Mouse (Mus musculus) thymus, postnatal 10 days (tissue): ENCODE data around the gene Gstm4.
"Not testable (repeated sequence)": the region's sequence is repeated elsewhere in the genome, so short reads cannot be mapped to it uniquely, and the experiment has no call there.

Source experiments
- DNase-seq, 2 experiments: peaks; one replicate each; pipeline ENCODE4 v3.0.0; 2021; ENCODE audit warnings: low spot score in 2 of 2

Gstm4 gene

GRCm38 (mm10) chr3:108069231-108069870, 24.7 kb upstream of the Gstm4 start:
- DNase-seq, result no peak

- no peak for DNase-seq
Observed at GRCm38 (mm10) chr3:108068826-108069225, 24.1 kb upstream of the Gstm4 start.

- no peak for DNase-seq
Observed at GRCm38 (mm10) chr3:108067370-108067934, 22.8 kb upstream of the Gstm4 start.

- DNase-seq, result no peak
Observed at GRCm38 (mm10) chr3:108065551-108065950, 20.9 kb upstream of the Gstm4 start.

GRCm38 (mm10) chr3:108064672-108065071, 20.0 kb upstream of the Gstm4 start:
- DNase-seq, result no peak

- no peak for DNase-seq
Observed at GRCm38 (mm10) chr3:108062648-108063047, 18.0 kb upstream of the Gstm4 start.

DNA sequence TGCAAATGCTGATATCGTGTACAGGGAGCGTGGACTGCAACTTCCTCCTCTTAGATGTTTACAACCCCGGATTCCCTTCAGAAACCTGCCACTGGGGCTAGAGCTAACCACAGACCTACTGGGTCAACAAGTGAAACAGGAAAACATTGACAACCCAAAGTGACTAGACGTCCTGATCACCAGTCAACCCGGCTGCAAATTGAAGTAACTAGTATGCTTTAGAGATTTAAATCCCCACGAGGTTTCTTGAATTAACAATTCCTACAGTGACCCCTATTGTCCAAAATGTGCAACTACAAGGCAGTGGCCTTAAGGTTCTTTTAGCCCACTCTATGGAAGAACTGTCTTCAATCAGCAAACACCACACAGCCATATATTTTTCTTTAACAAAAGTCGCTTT, 16.7 kb upstream of the Gstm4 start:
- DNase-seq, result peak in 1 of 2 experiments; percentile 63

DNA sequence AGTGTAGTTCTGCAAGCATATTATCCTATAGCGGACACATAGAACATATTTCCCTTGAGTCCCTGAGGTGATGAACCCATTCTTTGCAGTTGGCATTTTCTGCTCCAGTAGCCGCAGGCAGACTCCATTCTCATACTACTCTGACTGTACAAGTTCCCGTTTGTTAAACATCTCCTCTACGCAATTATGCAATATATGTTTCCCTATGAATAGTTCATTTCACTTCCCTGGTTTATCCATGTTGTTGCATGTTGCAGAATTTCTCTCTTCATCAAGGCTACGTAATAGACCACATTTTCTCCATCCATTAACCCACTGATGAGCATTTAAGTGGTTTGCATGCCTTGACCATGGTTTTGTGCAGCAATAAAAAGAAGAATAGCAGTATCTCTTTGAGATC, 5.8 kb upstream of the Gstm4 start:
- DNase-seq, result no peak

DNA sequence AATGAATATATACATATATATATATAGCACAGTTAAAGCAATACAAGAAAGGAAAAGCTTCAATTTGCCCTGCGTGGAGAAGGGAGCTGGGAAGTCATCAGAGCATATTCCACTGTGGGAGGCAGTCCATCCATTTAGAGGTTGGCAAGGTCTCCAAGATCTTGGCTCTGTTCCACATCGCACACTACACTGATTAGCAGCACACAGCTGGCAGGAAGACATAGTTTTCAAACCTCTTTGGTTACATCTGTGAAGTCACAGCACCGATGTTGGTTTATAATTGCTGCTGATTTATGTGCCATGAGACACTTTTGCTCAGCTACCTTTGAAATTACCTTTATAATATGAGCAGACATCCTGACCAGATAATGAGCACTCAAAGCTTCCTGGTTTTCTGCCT, 3.6 kb upstream of the Gstm4 start:
- DNase-seq, result no peak

DNA sequence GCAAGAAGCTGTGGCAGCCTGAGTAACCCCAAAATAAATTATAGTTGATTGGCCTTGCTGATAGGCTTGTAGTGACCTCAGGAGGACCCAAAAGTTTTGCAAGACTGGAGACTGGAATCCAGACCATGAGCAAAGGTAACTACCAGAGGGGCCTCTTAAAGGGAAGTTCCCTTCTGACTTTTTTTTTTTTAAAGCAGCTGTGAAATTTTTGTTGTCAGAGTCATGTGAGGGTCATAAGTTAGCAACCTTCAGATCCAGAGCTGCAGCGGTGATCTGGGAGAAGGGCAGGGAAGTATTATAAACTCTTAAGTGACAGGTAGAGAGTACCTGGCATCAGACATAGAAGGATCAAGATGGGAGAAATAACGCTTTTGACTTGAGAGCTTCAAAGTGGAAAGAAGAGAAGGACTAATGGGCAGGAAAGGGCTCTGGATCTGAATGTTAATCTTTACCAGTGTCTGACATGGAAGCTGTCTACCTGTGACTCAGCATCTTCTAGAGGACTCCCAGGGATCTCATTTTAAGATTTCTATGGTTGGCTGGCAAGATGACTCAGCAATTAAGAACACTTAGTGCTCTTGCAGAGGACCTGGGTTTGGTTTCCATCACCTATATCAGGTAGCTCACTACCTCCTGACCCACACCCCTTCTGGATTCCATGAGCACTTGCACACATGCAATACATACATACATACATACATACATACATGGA, 2.4 kb upstream of the Gstm4 start:
- DNase-seq, result no peak

GRCm38 (mm10) chr3:108033156-108033555, 11.5 kb downstream of the Gstm4 start:
- DNase-seq, result no peak

DNA sequence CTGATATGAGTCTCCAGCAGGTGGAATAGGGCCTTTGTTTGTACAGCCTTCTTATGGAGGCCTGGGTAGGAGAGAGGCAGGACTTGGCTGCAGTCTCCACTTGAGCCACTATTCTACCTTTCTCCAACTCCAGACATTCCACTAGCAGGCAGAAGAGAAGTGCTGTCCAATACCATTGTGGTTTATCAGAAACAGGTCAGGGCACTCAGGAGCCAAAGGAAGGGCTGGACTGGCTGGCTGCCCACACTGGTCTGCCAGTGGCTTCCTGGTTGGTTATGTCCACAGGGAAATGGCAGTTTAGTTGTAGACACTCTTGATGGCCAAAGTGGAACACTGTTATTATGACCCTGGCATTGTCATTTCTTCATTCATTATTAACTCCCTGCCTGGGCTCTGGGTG, 12.6 kb downstream of the Gstm4 start:
- DNase-seq, result no peak

DNA sequence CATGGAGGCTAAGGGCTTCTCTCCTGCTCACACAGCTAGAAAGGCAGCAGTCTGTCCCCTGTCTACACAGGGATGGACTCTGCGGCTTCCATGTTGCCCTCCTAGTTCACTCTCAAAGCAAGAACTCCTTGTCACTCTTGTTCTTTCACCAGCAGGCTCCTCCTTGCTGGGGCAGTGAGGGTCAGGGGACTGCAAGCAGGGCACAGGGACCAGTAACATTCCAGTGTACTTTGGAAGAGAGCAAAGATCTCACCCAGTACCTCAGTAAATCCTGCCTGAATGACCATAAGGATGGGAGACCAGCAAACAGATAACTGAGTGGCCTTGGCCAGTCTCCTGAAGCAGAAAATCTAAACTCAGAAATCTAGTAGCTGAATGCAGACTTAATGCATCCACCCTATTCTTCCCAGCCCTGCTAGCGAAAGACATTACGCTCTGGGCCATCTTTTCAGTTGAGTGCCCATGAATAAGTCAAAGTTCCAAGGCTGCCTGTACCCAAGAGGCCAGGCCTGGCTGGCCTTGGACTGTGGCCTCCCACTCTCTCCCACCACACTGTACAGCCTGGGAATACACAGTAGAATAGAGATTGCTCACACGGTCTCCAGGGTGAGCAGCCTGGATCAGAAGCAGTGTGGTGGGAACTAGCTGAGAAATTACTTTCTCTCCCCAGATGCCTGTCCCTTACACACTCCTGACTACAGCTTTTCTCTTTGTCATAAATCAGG, 15.9 kb downstream of the Gstm4 start:
- DNase-seq, result no peak

DNA sequence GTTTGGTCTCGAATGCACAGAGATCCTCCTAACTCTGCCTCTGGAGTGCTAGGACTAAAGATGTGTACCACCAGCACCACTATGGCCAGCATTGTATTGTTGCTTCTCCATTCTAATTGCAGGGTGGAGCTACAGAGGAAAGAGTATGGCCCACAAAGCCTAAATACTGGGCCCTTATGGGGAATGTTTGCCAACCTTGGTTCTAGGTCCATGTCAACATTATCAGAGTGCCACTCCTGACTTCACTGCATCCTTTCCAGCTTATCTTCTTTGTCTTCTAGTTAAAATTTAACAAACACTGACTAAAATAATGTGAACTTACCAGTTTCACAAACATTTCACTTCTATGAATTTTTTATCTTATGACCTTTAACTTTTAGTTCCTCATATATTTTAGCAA, 18.1 kb downstream of the Gstm4 start:
- no peak for DNase-seq

DNA sequence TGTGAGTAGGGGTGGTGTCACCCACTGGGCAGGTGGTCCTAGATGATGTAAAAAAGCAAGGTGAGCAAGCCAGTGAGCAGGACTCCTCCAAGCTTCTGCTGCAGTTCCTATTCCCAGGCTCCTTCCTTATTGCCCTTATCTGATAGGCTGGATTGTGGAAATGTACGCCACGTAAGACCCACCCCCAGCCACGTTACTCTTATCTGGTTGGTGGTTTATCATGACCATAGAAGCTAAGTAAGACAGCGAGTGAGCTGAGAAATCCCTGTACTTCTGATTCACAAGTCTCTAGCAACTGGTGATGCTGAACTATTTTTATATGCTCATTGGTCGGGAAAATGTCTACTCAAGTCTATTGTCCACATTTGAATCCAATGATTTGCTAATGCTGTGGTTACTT, 18.6 kb downstream of the Gstm4 start:
- DNase-seq, result no peak

GRCm38 (mm10) chr3:108025318-108025717, 19.4 kb downstream of the Gstm4 start:
- DNase-seq, result no peak

DNA sequence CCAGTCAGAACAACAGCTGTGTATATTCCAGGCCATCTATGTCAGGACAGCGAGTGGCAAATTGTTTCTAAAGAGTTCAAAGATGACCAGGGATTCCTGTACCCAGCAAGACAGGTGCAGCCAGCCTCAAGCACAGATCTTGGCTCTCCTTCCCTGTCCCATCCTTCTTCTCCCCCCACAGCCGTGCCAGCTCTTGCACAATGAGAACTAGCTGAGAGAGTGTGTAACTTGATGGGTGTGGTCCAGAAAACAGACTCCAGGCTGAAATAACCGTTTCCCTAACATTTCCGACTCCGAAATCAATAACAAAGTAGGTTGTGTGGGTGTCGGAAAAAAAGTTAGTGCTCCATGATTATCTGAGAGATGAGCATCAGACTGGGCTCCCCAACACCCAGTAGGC, 22.0 kb downstream of the Gstm4 start:
- no peak for DNase-seq

GRCm38 (mm10) chr3:108020351-108021022, 24.2 kb downstream of the Gstm4 start:
- DNase-seq, result not testable (repeated sequence)

- DNase-seq, result not testable (repeated sequence)
Observed at GRCm38 (mm10) chr3:108019226-108019625, 25.5 kb downstream of the Gstm4 start.

DNA sequence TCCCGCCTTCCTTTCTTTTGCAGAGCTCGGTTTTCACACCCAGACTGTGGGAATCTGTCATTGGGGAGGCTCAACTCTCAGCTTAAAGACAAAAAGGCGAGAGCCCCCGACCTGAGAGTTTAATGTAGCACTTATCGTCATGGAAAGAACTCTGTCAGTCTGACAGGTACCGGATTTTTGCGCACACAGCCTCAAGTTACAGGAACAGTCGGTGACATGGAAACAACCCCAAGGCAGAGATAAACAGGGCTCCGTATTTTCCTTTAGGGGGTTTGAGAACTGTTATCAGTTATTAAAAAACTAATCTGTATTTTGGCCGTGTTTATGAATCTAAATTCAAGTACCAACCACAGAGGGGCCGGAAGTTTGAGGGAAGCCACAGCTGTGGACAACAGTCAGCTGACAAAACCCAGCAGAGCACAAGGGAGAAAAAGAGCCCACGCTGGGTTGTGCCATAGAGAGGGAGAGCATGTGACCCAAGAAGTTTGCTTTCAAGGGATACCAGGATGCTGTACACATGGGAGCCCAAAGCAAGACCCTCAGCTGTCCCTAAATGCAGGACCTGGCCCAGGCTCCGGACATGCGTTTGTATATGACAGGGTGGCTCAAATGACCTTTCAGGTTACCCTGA, 26.4 kb downstream of the Gstm4 start:
- DNase-seq, result no peak

- DNase-seq, result peak; percentile 73 to 76
Observed at GRCm38 (mm10) chr3:108017473-108018189, 27.1 kb downstream of the Gstm4 start, which contains the start of gene Gstm1. Gene Gstm1 (minus strand): TSS chr3:108017973.
